Mouse (Mus musculus) liver, postnatal 0 days (tissue): Measurements from ENCODE around the gene Matn1.

Source experiments
- CTCF ChIP-seq: sonication (generic); IDR thresholded peaks from 2 replicates; pipeline ENCODE4 v1.5.1; 2016; ENCODE audit warnings: antibody characterized with exemption, low read depth
- EP300 ChIP-seq: IDR thresholded peaks from 2 replicates; pipeline ENCODE4 v1.6.1; 2016; ENCODE audit warnings: antibody characterized with exemption, low read depth, mild to moderate bottlenecking

DNA sequence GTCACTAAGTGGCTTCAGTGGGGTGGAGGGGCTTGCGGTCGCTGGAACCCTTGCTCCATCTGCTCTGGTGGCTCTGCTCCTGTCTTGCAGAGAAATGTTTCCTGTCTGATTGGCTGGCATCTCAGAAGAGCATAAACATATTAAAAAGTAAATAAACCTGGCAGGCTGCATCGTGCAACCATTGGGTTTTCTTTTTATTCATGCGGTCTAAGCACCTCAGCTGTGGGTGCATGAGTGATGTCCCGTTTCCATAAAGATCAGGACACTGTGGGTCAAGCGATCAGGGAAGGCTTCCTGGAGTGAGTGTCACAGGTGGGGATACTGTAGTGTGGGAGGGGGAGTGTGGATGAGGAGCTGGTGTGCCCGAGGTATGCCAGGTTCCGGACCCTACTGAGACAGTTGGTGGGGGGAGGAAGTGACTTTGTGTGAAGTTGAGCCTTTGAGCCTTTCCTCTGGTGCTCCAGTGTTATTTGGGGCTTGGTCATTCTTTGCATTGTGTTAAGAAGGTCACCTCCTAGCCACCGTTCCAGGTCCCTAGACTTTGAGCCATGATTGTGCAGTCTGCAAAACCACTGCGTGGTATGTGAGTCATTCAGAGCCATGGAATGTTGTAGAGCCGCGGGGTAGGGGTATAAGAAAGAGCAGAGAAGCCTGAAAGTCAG is 29.0 kb upstream of the Matn1 start:
- TF ChIP-seq CTCF: no peak
- TF ChIP-seq EP300: no peak
